Mouse (Mus musculus) lung, embryonic 14.5 days (tissue): ENCODE results near the gene Olfr713. TPM values are rescaled to one million over a fixed set of nuclear protein-coding genes. Genes with fewer than 3 reads are reported as not detected.

Experiments used
- ATAC-seq: fragments of 200-750 bp; cut with Nextera tagmentation; 2 replicates; pipeline ENCODE4 v1.8.0; 2017; ENCODE audit warnings: mild to moderate bottlenecking, moderate TSS enrichment, moderate library complexity; ENCODE audit not compliant: insufficient read depth
- DNase-seq: peaks from one replicate; pipeline ENCODE4 v3.0.0-alpha.2; 2015
- H3K27ac ChIP-seq: fragments of 300-500 bp; sonication (generic); 2 replicates; pipeline ENCODE4 v1.5.1; 2014; ENCODE audit warnings: low read depth, mild to moderate bottlenecking, moderate library complexity
- H3K27me3 ChIP-seq: fragments of 300-500 bp; sonication (generic); 2 replicates; pipeline ENCODE4 v1.6.1; 2014; ENCODE audit warnings: low read length, control low read depth; ENCODE audit not compliant: insufficient read depth
- H3K36me3 ChIP-seq: fragments of 300-500 bp; sonication (generic); 2 replicates; pipeline ENCODE4 v1.6.1; 2014; ENCODE audit warnings: control low read depth; ENCODE audit not compliant: insufficient read depth
- H3K4me1 ChIP-seq: fragments of 300-500 bp; sonication (generic); 2 replicates; pipeline ENCODE4 v1.6.1; 2014; ENCODE audit warnings: antibody characterized with exemption, control low read depth; ENCODE audit not compliant: insufficient read depth
- H3K4me2 ChIP-seq: fragments of 300-500 bp; sonication (generic); 2 replicates; pipeline ENCODE4 v1.6.1; 2014; ENCODE audit warnings: mild to moderate bottlenecking
- H3K4me3 ChIP-seq: fragments of 300-500 bp; sonication (generic); 2 replicates; pipeline ENCODE4 v1.5.1; 2014; ENCODE audit warnings: low read depth, low read length
- H3K9ac ChIP-seq: fragments of 300-500 bp; sonication (generic); 2 replicates; pipeline ENCODE4 v1.6.1; 2014
- H3K9me3 ChIP-seq: fragments of 300-500 bp; sonication (generic); 2 replicates; pipeline ENCODE4 v1.6.1; 2016; ENCODE audit warnings: low read depth, low read length, control low read depth
- CTCF ChIP-seq: IDR thresholded peaks from 2 replicates; pipeline ENCODE4 v1.5.1; 2016; ENCODE audit warnings: antibody characterized with exemption, low read depth
- WGBS: fragments of 180-500 bp; shearing (Covaris S2); extraction: QIAGEN DNeasy Blood & Tissue Kit; methylation state at CpG from one replicate; pipeline ENCODE4 v1.1.7; 2014; 5-methylcytosine and 5-hydroxymethylcytosine counted together
- polyA plus RNA-seq: library from polyadenylated mRNA; unstranded; fragments of >200 nt; fragmentation: Nextera tagmentation; extraction: Ambion mirVana; gene quantifications from 2 replicates; pipeline ENCODE4 v1.2.1, GENCODE M21; 2014

The Olfr713 gene
- polyA plus RNA-seq = not detected in 2 replicates

GRCm38 (mm10) chr7:107030874-107031273, at the start of gene Olfr713:
TSS of gene Olfr713 (plus strand) at chr7:107031174.
- no peak for TF ChIP-seq CTCF
- Histone ChIP-seq H3K4me2 (no peak within 1 kb of the TSS), H3K9ac (no peak within 1 kb of the TSS), H3K4me1 (no peaks in the 10 kb centered on the region), H3K27me3 (no peaks in the 10 kb centered on the region), H3K27ac (no peak within 1 kb of the TSS), H3K36me3 (no peaks in the 10 kb centered on the region), H3K4me3 (no peak within 1 kb of the TSS), H3K9me3 (no peaks in the 10 kb centered on the region)
- ATAC-seq (no peak), DNase-seq (no peak)
- 91% methylated on average over 1 of the region's 1 CpGs for WGBS

- Histone ChIP-seq H3K27me3 (no peaks in the 10 kb centered on the region), H3K27ac (no peak overlapping the region), H3K9ac (no peak overlapping the region), H3K4me1 (no peaks in the 10 kb centered on the region), H3K4me3 (no peak overlapping the region), H3K36me3 (no peaks in the 10 kb centered on the region), H3K4me2 (no peak overlapping the region), H3K9me3 (no peaks in the 10 kb centered on the region)
- TF ChIP-seq CTCF = no peak
- WGBS = 81% methylated on average over 3 of the region's 3 CpGs
- ATAC-seq = no peak
- DNase-seq = no peak
These were observed 45.7 kb upstream of the Olfr713 start for GRCm38 (mm10) chr7:106985236-106985635.

- WGBS = 87% methylated on average over 7 of the region's 7 CpGs
- TF ChIP-seq CTCF = no peak
- no peak overlapping the region for H3K27ac ChIP-seq
These were observed 30.2 kb upstream of the Olfr713 start for GRCm38 (mm10) chr7:107000798-107001197.

GRCm38 (mm10) chr7:107004169-107004568, 26.8 kb upstream of the Olfr713 start:
- H3K4me3 ChIP-seq = no peak overlapping the region
- H3K9ac ChIP-seq = no peak overlapping the region
- no peak for ATAC-seq
- TF ChIP-seq CTCF = no peak
- no peak for DNase-seq
- H3K4me2 ChIP-seq = no peak overlapping the region
- no peaks in the 10 kb centered on the region for H3K36me3 ChIP-seq
- H3K27ac ChIP-seq = no peak overlapping the region
- no peaks in the 10 kb centered on the region for H3K4me1 ChIP-seq
- 38% methylated on average over 3 of the region's 3 CpGs for WGBS
- no peaks in the 10 kb centered on the region for H3K27me3 ChIP-seq
- no peaks in the 10 kb centered on the region for H3K9me3 ChIP-seq

More at GRCm38 (mm10) chr7:107000798-107001197, 30.2 kb upstream of the Olfr713 start:
- H3K9ac ChIP-seq = no peak overlapping the region
- H3K36me3 ChIP-seq = no peaks in the 10 kb centered on the region
- peak; percentile 1 for DNase-seq
- no peak for ATAC-seq
- H3K4me3 ChIP-seq = no peak overlapping the region
- H3K4me2 ChIP-seq = no peak overlapping the region
- no peaks in the 10 kb centered on the region for H3K4me1 ChIP-seq
- H3K27me3 ChIP-seq = no peaks in the 10 kb centered on the region
- no peaks in the 10 kb centered on the region for H3K9me3 ChIP-seq

GRCm38 (mm10) chr7:107005972-107006371, 25.0 kb upstream of the Olfr713 start, which contains the start of gene Olfr2:
TSS of gene Olfr2 (minus strand) at chr7:107006072.
- Histone ChIP-seq H3K27ac (no peak within 1 kb of the TSS), H3K4me3 (no peak within 1 kb of the TSS), H3K36me3 (no peaks in the 10 kb centered on the region), H3K4me2 (no peak within 1 kb of the TSS), H3K4me1 (no peaks in the 10 kb centered on the region), H3K9me3 (no peaks in the 10 kb centered on the region), H3K9ac (no peak within 1 kb of the TSS), H3K27me3 (no peaks in the 10 kb centered on the region)
- 27% methylated on average over 1 of the region's 1 CpGs for WGBS
- ATAC-seq (no peak), DNase-seq (no peak)
- no peak for TF ChIP-seq CTCF

- no peaks in the 10 kb centered on the region for H3K36me3 ChIP-seq
- no peak overlapping the region for H3K27ac ChIP-seq
- ATAC-seq (no peak), DNase-seq (no peak)
- no peaks in the 10 kb centered on the region for H3K9me3 ChIP-seq
- no peaks in the 10 kb centered on the region for H3K27me3 ChIP-seq
- WGBS = 53% methylated on average over 2 of the region's 2 CpGs
- no peak for TF ChIP-seq CTCF
- no peaks in the 10 kb centered on the region for H3K4me1 ChIP-seq
- no peak overlapping the region for H3K4me3 ChIP-seq
- no peak overlapping the region for H3K9ac ChIP-seq
- H3K4me2 ChIP-seq = no peak overlapping the region
These were observed 9.1 kb downstream of the Olfr713 start for GRCm38 (mm10) chr7:107039934-107040563.

GRCm38 (mm10) chr7:107043136-107043535, 12.2 kb downstream of the Olfr713 start:
- H3K9me3 ChIP-seq = no peaks in the 10 kb centered on the region
- no peak for TF ChIP-seq CTCF
- 80% methylated on average over 3 of the region's 3 CpGs for WGBS
- no peak overlapping the region for H3K4me2 ChIP-seq
- no peaks in the 10 kb centered on the region for H3K36me3 ChIP-seq
- DNase-seq (no peak), ATAC-seq (no peak)
- H3K27me3 ChIP-seq = no peaks in the 10 kb centered on the region
- no peaks in the 10 kb centered on the region for H3K4me1 ChIP-seq
- no peak overlapping the region for H3K4me3 ChIP-seq
- H3K27ac ChIP-seq = no peak overlapping the region
- H3K9ac ChIP-seq = no peak overlapping the region
